Mouse (Mus musculus) testis, adult 2 months (tissue): Measurements from ENCODE around the gene Mrm2. TPM values are rescaled to one million over a fixed set of nuclear protein-coding genes. Genes with fewer than 3 reads are reported as not detected.
A peak's percentile ranks its signal among the peaks of the same experiment; 100 is the strongest.

Experiments
- H3K27ac ChIP-seq: fragments of 200-500 bp; 2 replicates; pipeline ENCODE4 v1.5.1; 2012; ENCODE audit warnings: low read depth, low read length; ENCODE audit not compliant: control insufficient read depth, insufficient read depth
- H3K27me3 ChIP-seq: fragments of 200-500 bp; 2 replicates; pipeline ENCODE4 v1.6.1; 2012; ENCODE audit warnings: mild to moderate bottlenecking, low read length, moderate library complexity; ENCODE audit not compliant: control insufficient read depth, insufficient read depth
- H3K36me3 ChIP-seq: fragments of 200-500 bp; 2 replicates; pipeline ENCODE4 v1.6.1; 2012; ENCODE audit warnings: mild to moderate bottlenecking, low read length; ENCODE audit not compliant: control insufficient read depth, insufficient read depth
- H3K4me1 ChIP-seq: fragments of 200-500 bp; 2 replicates; pipeline ENCODE4 v1.6.1; 2012; ENCODE audit warnings: low read length; ENCODE audit not compliant: control insufficient read depth, insufficient read depth
- H3K4me3 ChIP-seq: fragments of 200-500 bp; 2 replicates; pipeline ENCODE4 v1.5.1; 2012; ENCODE audit warnings: low read depth, mild to moderate bottlenecking, low read length, moderate library complexity, mixed read lengths; ENCODE audit not compliant: control insufficient read depth
- CTCF ChIP-seq: fragments of 200-500 bp; IDR thresholded peaks from 2 replicates; pipeline ENCODE4 v1.5.1; 2012; ENCODE audit warnings: low read depth, mild to moderate bottlenecking, inconsistent platforms, low read length, moderate library complexity; ENCODE audit not compliant: control insufficient read depth, insufficient read depth, insufficient replicate concordance
- POLR2A ChIP-seq: fragments of 200-500 bp; IDR thresholded peaks from 2 replicates; pipeline ENCODE4 v1.6.1; 2012; ENCODE audit warnings: low read depth, mild to moderate bottlenecking, inconsistent platforms, low read length, moderate library complexity; ENCODE audit not compliant: control insufficient read depth
- polyA plus RNA-seq: library from polyadenylated mRNA; depleted of rRNA; stranded (reverse); fragments of >200 nt; gene quantifications from 2 replicates; pipeline ENCODE4 v1.2.3, GENCODE M21; 2012

Gene Mrm2
- polyA plus RNA-seq, 1 experiment = 1.7 TPM

DNA sequence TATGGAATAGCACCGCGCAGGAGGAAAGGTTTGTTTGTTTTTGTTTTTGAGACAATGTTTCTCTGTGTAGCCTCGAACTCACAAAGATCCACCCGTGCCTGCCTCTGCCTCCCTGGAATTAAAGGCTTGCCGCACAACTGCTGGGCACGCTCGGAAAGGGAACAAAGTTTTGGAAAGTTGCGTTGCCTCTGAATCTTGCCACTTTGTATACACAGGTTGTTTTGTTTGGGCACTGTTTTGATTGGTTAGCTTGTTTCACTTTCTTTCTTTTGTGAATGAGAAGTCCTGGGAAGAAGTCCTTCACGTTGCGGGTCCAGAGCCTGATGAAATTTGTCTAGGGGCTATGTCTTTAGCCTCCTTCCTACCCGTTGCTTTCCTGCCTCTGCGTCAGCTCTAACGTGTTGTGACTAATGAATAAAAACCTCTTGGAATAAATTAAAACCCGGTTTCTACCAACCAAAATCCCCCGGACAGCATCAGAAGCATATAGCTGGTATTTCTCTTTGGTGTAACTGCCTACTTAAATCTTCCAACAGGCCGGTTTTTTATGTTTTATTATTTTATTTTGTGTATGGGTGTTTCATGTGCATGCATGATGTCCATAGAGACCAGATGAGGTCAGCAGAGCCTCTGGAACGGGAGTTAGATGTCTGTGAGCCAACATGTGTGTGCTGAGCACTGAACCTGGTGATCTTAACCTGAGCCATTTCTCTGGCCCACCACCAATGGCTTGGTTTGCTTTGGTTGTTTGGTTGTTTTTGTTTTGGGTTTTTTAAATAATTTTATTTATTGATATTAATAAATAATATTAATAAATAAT is 9.7 kb downstream of the Mrm2 start:
- Histone ChIP-seq H3K36me3 (no peaks in the 10 kb centered on the region), H3K4me1 (peaks cover 5% of the 10 kb centered on the region), H3K4me3 (peak overlapping the region; percentile 96), H3K27me3 (no peaks in the 10 kb centered on the region), H3K27ac (peak overlapping the region; percentile 70)
- TF ChIP-seq CTCF = no peak
- TF ChIP-seq POLR2A = no peak

DNA sequence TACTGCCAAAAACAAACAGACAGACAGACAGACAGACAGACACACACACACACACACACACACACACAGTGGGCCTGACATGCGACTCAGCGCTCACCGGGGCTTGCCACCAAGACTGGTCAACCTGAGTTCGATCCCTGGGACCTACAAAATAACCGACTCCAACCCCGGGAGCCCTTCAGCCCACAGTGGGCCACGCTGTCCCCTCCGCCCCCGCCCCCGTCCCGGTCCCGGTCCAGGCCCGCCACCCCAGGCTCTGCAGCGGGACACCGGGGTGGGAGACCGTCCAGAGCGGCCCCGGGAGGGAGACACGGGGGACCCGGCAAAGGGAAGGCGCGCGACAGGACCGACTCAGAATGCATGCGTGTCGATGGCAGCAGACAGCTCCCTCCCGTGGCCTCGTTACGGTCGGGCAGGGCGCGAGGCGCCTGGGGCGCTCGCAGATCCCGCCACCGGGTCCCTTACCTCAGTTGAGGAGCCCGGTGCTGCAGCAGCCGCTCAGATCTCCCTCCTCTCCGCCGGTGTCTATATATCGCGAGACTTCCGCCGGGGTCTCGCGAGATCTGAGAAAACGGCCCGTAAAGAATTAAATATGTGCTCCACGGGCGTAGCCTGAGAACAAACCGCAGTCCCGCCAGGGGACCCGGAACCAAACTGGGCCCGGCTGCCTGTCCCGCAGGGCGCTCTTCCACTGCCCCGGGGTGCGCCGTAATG is 10.5 kb downstream of the Mrm2 start, which contains the start of the genes Mad1l1 and Nudt1:
Gene Mad1l1, minus strand, starts transcription at position 511 of the 714 bp plus-strand sequence.
Gene Nudt1, plus strand, starts transcription at position 615 of the 714 bp plus-strand sequence.
- Histone ChIP-seq H3K4me3 (peak within 1 kb of the TSS; percentile 96), H3K4me1 (peaks cover 5% of the 10 kb centered on the region), H3K27me3 (no peaks in the 10 kb centered on the region), H3K36me3 (no peaks in the 10 kb centered on the region), H3K27ac (peak within 1 kb of the TSS; percentile 73)
- TF ChIP-seq POLR2A (peak; percentile 69), CTCF (no peak)

DNA sequence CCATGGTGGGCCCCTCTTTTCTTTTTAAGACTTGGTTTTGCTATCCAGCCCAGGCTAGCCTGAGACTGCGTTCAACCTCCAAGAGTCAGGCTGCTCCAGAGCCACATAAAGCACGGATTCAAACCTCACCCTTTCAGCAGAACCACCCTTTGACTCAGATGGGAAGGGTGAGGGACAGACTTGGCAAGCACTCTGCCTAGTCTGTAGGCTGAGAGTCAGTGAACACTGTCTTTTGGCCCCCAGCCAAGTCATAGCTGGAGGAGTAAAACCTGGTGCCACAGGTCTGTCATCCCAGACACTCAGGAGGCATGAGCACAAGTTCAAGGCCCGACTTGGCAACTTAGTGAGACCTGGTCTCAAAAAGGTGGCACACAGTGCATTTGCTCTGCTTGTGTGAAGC is 15.0 kb downstream of the Mrm2 start:
- H3K4me1 ChIP-seq = peaks cover 3% of the 10 kb centered on the region
- H3K27ac ChIP-seq = no peak overlapping the region
- no peak overlapping the region for H3K4me3 ChIP-seq
- no peaks in the 10 kb centered on the region for H3K27me3 ChIP-seq
- no peak for TF ChIP-seq CTCF
- no peaks in the 10 kb centered on the region; the same call in 1 of the 2 replicates for H3K36me3 ChIP-seq

DNA sequence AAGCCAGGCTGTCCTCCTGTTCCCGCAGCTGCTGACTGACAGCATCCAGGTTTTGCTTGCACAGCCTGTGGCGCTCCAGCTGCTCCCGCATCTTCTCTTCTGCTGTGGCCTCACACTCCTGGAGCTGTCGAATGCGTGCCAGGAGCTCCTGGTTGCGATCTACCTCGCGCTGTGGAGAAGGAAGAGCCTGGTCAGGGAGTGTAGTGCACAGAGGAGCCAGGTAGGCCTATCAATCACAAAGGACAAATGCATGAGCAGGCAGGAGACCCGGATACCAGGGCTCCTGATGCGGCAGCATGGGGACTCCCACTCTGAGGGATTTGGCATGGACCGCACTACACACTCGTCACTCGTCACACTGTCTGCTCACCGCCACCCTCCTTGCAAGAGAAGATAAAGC is 24.1 kb downstream of the Mrm2 start:
- H3K36me3 ChIP-seq = no peaks in the 10 kb centered on the region
- TF ChIP-seq CTCF (no peak), POLR2A (no peak)

DNA sequence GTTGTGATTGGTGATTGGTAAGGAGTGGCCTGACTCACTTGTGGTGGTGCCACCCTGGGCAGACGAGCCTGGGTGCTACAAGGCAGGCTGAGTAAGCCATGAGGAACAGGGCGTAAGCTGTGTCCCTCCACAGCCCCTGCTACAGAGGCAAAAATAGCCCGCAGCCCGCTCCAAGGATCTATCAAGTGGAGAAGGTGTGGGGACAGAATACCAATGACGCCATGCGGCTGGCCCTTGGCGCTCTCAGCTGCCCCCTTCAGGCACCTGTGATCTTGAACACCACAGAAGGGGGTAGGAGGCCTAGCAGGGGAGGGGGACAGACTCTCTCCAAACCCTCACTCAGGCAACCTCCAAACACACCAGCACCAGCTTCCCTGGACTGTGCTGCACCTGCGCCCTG is 25.7 kb downstream of the Mrm2 start:
- Histone ChIP-seq H3K27ac (no peak overlapping the region), H3K36me3 (no peaks in the 10 kb centered on the region; the same call in 1 of the 2 replicates), H3K4me1 (no peaks in the 10 kb centered on the region), H3K27me3 (no peaks in the 10 kb centered on the region), H3K4me3 (no peak overlapping the region)
- TF ChIP-seq CTCF = no peak
- TF ChIP-seq POLR2A = no peak

More for the DNA sequence above, 24.1 kb downstream of the Mrm2 start:
- H3K4me1 ChIP-seq = no peaks in the 10 kb centered on the region
- no peak overlapping the region for H3K27ac ChIP-seq
- no peak overlapping the region for H3K4me3 ChIP-seq
- H3K27me3 ChIP-seq = no peaks in the 10 kb centered on the region

DNA sequence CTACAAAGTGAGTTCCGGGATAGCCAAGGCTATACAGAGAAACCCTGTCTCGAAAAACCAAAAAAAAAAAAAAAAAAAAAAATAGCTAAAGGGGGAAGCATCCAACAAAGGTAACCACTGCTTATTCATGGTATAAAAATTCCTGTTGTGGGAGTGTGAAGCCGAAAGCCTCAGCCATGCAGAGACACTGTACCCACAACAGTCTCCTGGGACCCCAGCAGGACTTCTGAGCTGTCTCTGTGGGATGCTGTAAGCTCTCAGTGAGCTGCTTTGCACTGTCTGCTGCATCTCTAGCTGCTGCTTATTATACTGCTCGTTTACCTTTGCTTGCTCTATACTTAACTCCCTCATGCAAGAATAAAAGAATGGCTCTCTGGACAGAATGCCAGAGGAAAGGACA is 33.4 kb downstream of the Mrm2 start:
- Histone ChIP-seq H3K4me1 (no peaks in the 10 kb centered on the region), H3K27ac (no peak overlapping the region), H3K27me3 (no peaks in the 10 kb centered on the region), H3K36me3 (peaks cover 3% of the 10 kb centered on the region), H3K4me3 (no peak overlapping the region)
- TF ChIP-seq CTCF (no peak), POLR2A (no peak)

DNA sequence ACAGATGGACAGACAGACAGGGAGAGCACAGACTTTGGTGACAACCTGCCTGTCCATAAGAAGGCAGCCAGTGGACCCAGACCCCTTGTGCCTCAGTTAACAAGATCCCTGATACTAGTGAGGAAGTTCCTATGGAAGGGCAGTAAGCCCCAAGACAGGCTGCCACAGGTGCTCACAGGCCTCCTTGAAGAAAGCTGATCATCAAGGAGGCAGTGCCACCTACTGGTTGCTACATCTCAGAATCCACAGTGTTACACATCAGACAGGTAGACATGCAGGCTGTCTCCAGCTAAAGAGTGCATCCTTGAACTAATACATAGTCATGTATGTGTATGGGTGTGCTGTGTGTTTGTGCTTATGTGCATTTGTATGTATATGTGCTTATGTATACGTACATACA is 39.5 kb downstream of the Mrm2 start:
- Histone ChIP-seq H3K27ac (no peak overlapping the region), H3K36me3 (no peaks in the 10 kb centered on the region; the same call in 1 of the 2 replicates), H3K27me3 (no peaks in the 10 kb centered on the region), H3K4me1 (no peaks in the 10 kb centered on the region), H3K4me3 (no peak overlapping the region)
- no peak for TF ChIP-seq POLR2A
- TF ChIP-seq CTCF = peak; percentile 20; the same call in 1 of the 2 replicates
